11 mouse cellular contexts compared by ENCODE assay signal in the genomic region with DNA sequence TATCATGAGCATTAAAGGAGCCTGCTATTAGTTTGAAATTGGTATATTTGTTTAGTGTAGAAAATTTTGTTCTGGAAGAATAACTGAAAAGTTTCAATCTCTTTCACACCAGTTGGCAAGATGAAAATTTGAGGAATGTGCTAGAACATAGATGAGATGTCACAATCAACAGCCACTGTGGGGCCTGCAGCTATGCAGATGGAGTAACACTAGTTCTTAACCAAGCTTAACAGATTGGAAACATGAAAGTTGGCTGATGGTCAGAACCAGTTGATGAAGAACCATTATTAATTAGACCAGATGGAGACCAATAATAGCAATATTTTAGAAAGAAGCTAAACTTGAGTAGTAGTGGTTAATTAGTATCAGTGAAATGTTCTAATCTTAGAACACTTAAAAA.
"Had no signal": no experiment of that assay in that cellular context is flagged by ENCODE, and none has a peak within 500 bp of the region (broad histone marks: within the 10 kb centered on the region; RNA-seq: fewer than 3 reads in every experiment).

No protein-coding gene starts in this region.

- H3K27ac ChIP-seq: left cerebral cortex, adult 2 months; limb, embryonic 10.5 days; liver, embryonic 15.5 days; midbrain, embryonic 13.5 days had no signal

- DNase-seq: kidney, adult 2 months; kidney, postnatal 25 days; lung, adult 2 months; lung, postnatal 36 days; right cerebral cortex, adult 18-20 months; right cerebral cortex, postnatal 25 days; thymus, postnatal 4 days had no signal

- H3K4me3 ChIP-seq: left cerebral cortex, adult 2 months; limb, embryonic 10.5 days; liver, embryonic 15.5 days; midbrain, embryonic 13.5 days had no signal
